20 mouse cellular contexts compared by ENCODE assay signal in the genomic region with DNA sequence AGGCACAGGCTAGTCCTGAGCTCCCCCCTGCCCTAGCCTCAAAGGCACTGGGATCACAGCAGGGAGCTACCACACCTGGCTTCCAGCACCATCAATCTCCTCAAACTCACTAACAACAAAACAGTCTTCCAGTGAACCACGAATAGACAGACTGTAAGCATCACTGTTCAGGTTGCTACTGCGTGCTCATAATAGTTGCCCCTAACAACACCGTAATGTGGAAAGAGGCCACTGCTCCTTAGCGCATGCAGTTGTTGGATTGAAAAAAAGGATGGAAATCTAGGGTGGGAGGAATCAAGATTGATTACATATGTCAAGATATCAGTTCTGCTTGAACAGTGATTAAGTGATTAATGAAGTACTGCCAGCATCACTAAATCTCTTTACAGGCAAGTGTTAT. TPM values are rescaled to one million over a fixed set of nuclear protein-coding genes. Genes with fewer than 3 reads are reported as not detected.
DNase-seq lines count a peak whose midpoint lies in the region; ATAC-seq and TF ChIP-seq lines count a peak whose summit lies in the region.
"Had no signal": no experiment of that assay in that cellular context is flagged by ENCODE, and none has a peak within 500 bp of the region (broad histone marks: within the 10 kb centered on the region; RNA-seq: fewer than 3 reads in every experiment).

No protein-coding gene starts in this region.

- H3K36me3 ChIP-seq in kidney, postnatal 0 days (ENCODE audit: insufficient read depth, low read length) = no peaks in the 10 kb centered on the region
- H3K36me3 ChIP-seq in hindbrain, embryonic 16.5 days (ENCODE audit: control insufficient read depth, insufficient read depth, low read length) = no peaks in the 10 kb centered on the region
- H3K36me3 ChIP-seq: embryonic facial prominence, embryonic 13.5 days; forebrain, embryonic 12.5 days; heart, embryonic 10.5 days had no signal

- no peaks in the 10 kb centered on the region for H3K27me3 ChIP-seq in kidney, postnatal 0 days (ENCODE audit: insufficient read depth, low read length)
- H3K27me3 ChIP-seq in hindbrain, embryonic 16.5 days (replicated peaks; ENCODE audit: control insufficient read depth, insufficient read depth, low read length) = no peaks in the 10 kb centered on the region
- H3K27me3 ChIP-seq: embryonic facial prominence, embryonic 13.5 days; forebrain, embryonic 12.5 days had no signal

- H3K4me3 ChIP-seq in kidney, postnatal 0 days (replicated peaks; ENCODE audit: low read depth, low read length) = no peak overlapping the region
- no peak overlapping the region for H3K4me3 ChIP-seq in hindbrain, embryonic 16.5 days (ENCODE audit: low read length)
- H3K4me3 ChIP-seq: embryonic facial prominence, embryonic 13.5 days; forebrain, embryonic 12.5 days; heart, embryonic 10.5 days had no signal

- ATAC-seq in kidney, postnatal 0 days (replicated peaks; ENCODE audit: low FRiP score, low read depth) = no peak
- ATAC-seq in hindbrain, embryonic 16.5 days = peak; percentile 46; the same call in 1 of the 2 replicates
- ATAC-seq: inflammation-experienced regulatory T-cells, adult 6 months had no signal

- TF ChIP-seq CTCF in kidney, postnatal 0 days (IDR thresholded peaks at IDR 0.05; ENCODE audit: low read depth) = no peak

- no peak overlapping the region for H3K27ac ChIP-seq in kidney, postnatal 0 days
- no peak overlapping the region for H3K27ac ChIP-seq in hindbrain, embryonic 16.5 days (ENCODE audit: low read depth, low read length)
- H3K27ac ChIP-seq: embryonic facial prominence, embryonic 13.5 days; forebrain, embryonic 12.5 days; heart, embryonic 10.5 days had no signal

- intact Hi-C loops in heart, postnatal 14 days (cut with DNase I) = no loop called here

- no peaks in the 10 kb centered on the region for H3K9me3 ChIP-seq in kidney, postnatal 0 days (replicated peaks; ENCODE audit: low read length)
- H3K9me3 ChIP-seq in hindbrain, embryonic 16.5 days (ENCODE audit: control insufficient read depth, low read length) = no peaks in the 10 kb centered on the region
- H3K9me3 ChIP-seq: embryonic facial prominence, embryonic 13.5 days; forebrain, embryonic 12.5 days; heart, embryonic 10.5 days had no signal

- 41% methylated on average over 4 of the region's 4 CpGs for WGBS in kidney, postnatal 0 days
- WGBS in hindbrain, embryonic 16.5 days = 45% methylated on average over 4 of the region's 4 CpGs

- no peak overlapping the region for H3K4me2 ChIP-seq in kidney, postnatal 0 days (ENCODE audit: low read length)
- no peak overlapping the region for H3K4me2 ChIP-seq in hindbrain, embryonic 16.5 days (ENCODE audit: low read length)
- H3K4me2 ChIP-seq: embryonic facial prominence, embryonic 13.5 days; forebrain, embryonic 12.5 days had no signal

- no peaks in the 10 kb centered on the region; the same call in 1 of the 2 replicates for H3K4me1 ChIP-seq in kidney, postnatal 0 days (replicated peaks; ENCODE audit: insufficient read depth, low read length)
- no peaks in the 10 kb centered on the region for H3K4me1 ChIP-seq in hindbrain, embryonic 16.5 days (ENCODE audit: control insufficient read depth, insufficient read depth, low read depth, low read length)
- H3K4me1 ChIP-seq: forebrain, embryonic 12.5 days had no signal

- no peak overlapping the region for H3K9ac ChIP-seq in kidney, postnatal 0 days (ENCODE audit: low read depth, low read length)
- H3K9ac ChIP-seq in hindbrain, embryonic 16.5 days (ENCODE audit: low read depth, low read length) = no peak overlapping the region
- H3K9ac ChIP-seq: embryonic facial prominence, embryonic 13.5 days; forebrain, embryonic 12.5 days had no signal

- peak; percentile 27 for DNase-seq in heart, adult 11 months
- no peak for DNase-seq in heart, postnatal 14 days
- DNase-seq in kidney, postnatal 0 days (ENCODE audit: low spot score) = peak; percentile 24
- DNase-seq in kidney, postnatal 10 days = no peak
- no peak for DNase-seq in layer of hippocampus, adult 9-11 months
- no peak for DNase-seq in layer of hippocampus, adult 8-10 months (ENCODE audit: low spot score in 2 of 2)
- DNase-seq: adrenal gland, postnatal 10 days; cerebellum, adult 11-12 months; cerebellum, adult 9-11 months; cerebellum, postnatal 36 days; gastrocnemius, postnatal 36 days; heart, adult 18-20 months; heart, postnatal 10 days had no signal

RNA-seq across cellular contexts. Expression of a gene that starts 14.8 kb away (rescaled TPM):
- total RNA-seq in heart, postnatal 14 days (2021) = 1 to 10 TPM; 1.8 to 3.1 TPM
- 3.1 and 3.7 TPM in 2 replicates for polyA plus RNA-seq in kidney, postnatal 0 days (2015; fragmentation: Nextera tagmentation; extraction: Ambion mirVana)
- polyA plus RNA-seq in hindbrain, embryonic 16.5 days (2015; fragmentation: Nextera tagmentation; extraction: Ambion mirVana) = 0.36 and 0.50 TPM in 2 replicates
- 1 to 10 TPM in 2 of 4 experiments, under 1 TPM in 2; 0.56 to 1.0 (median 0.85) TPM for total RNA-seq in layer of hippocampus, adult 8-10 months (2022)
- total RNA-seq: hematopoietic stem cell, adult 5-6 weeks; MEL had no signal
- polyA plus RNA-seq: inflammation-experienced regulatory T-cells, adult 6 months had no signal

Comparison
In these comparisons a context has a peak if more than half of its experiments do, and no peak if none do; other contexts are left out.
1. DNase-seq: peak in heart, adult 11 months (single experiment) and kidney, postnatal 0 days (single experiment); none in heart, postnatal 14 days (0 of 2), kidney, postnatal 10 days (single experiment), layer of hippocampus, adult 9-11 months (single experiment) and layer of hippocampus, adult 8-10 months (0 of 2).